Mouse (Mus musculus): ENCODE results near the gene Gm525.
A peak's percentile ranks its signal among the peaks of the same experiment; 100 is the strongest.
"Not testable (repeated sequence)": the region's sequence is repeated elsewhere in the genome, so short reads cannot be mapped to it uniquely, and the experiment has no call there.

Gm525 gene

DNA sequence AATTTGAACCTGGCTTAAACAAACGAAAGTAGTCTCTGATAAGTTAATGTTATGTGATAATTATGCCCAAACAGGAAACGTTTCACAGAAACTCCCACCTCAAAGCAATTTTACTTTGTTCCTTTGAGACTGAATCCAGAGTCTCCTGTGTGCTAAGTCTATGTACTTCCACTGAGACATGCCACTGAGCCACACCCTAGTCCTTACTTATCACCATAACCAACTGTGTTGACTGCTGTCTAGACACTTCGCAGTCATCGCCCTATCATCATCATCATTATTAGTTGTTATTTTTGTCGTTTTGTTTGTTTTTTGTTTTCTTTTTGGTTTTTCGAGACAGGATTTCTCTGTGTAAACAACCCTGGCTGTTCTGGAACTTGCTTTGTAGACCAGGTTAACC lies 9.3 kb upstream of the Gm525 start:
- DNase-seq: peak in 1 of 2 experiments; percentile 4

DNA sequence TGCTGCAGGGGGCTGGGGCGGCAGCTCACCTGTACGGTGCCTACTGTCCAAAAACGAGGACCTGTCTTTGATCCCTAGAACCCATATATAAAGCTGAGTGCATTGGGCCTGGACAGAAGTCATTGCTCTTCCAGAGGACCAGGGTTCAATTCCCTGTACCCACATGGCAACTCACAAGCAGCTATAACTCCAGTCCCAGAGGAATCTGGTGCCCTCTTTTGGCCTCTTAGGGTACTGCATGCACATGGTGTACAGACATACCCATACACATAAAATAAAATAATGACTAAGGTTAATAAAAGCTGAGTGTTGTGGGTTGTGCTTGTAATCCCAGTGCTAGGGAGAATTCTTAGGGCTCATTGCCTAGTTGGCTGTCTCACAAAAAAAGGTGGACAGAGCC lies 8.3 kb upstream of the Gm525 start:
- peak; percentile 18 to 29 for DNase-seq

DNA sequence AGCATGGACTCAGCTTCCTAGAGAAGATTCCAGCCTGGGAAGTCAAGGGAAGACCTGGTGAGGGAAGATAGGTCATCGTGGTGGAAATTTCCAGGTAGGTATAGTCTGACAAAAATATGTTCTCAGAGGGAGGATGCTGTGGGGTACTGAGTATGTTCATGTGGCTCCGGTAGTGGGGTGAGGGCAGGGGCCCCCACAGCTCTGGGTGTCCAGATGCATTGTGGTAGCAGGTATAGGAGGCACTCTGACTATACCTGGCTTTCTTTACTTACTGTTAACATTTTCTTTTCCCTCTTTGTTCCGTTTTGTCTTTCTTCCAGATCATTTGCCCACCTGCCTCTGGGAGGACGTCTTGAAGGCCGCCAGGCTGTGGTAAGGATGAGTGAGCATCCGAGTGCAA lies 7.5 kb upstream of the Gm525 start:
- DNase-seq: peak in 1 of 2 experiments; percentile 14

DNA sequence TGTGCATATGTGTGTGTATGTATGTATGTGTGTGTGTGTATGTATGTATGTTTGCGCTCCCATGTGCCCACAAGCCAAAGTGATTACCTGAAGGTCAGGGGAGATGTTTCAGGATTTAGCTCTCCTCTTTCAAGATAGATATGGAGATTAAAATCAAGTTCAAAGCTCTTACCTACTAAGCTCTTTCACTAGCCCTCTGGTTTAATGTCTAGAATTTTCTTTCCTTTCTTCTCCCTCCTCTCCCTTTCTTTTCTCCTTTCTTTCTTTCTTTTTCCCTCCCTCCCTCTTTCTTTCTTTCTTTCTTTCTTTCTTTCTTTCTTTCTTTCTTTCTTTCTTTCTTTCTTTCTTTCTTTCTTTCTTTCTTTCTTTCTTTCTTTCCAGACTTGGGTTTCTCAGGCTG lies 6.9 kb upstream of the Gm525 start, which contains the start of gene Dgke:
Gene Dgke (minus strand): TSS at position 101 of the 400 bp plus-strand sequence.
- peak in 1 of 2 experiments; percentile 12 for DNase-seq

DNA sequence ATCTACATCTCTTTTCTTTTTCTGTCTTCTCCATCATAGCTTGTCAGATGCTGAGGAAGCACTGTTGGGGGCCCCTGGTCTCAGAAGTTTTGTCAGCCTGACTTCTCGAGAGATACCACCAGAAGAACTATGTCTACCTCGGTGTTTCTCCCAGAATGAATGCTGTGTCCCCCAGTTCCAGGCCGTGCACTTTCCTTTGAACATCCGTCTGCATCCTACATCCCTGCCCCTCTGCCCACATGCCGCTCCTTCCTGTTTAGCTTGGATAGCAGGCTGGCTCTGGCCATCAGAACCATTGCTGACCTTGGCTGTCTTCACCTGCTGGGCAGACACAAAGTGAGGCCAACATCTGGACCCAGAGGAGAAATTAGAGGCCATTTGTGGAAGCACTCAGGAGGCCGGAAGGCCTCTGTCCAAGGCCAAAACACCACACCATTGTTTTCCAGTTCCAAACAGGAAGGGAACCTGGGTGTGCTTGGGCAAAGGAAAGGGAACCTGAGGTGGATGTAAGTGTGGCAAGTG lies 6.3 kb upstream of the Gm525 start:
- DNase-seq: peak in 1 of 2 experiments; percentile 45

DNA sequence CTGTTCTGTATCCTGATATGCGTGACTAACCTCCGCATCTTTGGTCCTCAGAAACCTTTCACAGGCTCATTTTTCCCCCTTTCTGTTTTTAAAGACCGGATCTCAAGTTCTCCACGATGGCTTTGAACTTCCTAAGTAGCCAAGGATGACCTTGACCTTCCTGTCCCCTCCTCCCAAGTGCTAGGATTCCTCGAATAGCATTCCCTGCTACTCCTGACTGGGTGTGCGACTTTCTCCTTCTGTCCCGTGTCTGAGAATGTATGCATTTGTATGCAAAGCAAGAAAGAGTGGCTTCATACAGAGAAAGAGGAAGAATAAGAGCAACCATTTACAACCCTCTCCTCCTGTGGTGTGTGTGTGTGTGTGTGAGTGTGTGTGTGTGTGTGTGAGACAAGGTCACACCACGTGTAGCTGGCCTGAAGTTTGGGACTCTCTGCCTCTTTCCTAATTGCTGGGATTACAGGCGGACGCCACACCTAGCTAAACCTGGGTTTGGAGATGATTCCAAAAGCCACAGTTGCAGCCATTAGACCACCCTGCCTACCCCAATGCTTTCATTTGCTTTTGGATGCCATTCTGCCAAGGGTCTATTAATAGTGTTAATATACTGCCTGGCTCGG lies 5.7 kb upstream of the Gm525 start:
- peak in 1 of 2 experiments; percentile 20 for DNase-seq

DNA sequence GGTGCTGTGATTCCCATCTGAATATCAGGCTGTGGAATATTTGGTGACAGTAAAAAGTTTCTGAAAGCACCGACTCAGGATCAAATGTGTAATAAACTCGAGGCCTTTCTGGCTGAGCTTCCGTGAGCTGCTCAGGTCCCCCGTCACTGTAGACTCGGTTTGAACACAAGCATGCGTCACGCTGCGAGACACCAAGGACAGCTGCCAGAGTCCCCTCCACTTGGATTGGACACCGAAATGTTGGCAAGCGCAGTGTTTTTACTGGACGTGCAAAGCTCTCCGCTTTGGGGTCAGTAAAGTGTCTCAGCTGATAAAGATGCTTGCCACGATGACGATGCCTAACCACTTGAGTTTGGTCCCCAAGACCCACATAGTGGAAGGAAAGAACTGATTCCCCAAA lies 5.0 kb upstream of the Gm525 start:
- DNase-seq: peak; percentile 45 to 67

DNA sequence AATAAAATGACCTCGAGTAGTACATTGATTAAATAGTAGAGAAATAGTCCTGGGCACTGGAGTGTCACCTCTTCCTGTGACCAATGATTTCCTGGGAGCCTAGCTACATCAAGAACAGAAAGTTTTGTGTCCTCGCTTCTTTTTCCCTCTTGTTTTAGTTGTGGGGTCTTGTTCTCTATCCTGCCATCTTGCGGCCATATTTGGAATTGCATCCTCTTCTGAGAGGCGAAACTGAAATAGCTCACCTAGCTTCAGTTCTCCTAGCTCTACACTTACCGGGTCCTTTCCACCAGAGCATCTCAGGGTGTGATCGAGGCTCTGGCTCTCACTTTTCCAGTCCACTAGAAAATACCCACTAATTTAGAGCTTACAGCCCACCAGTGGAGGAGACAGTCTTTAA lies 4.3 kb upstream of the Gm525 start:
- DNase-seq: peak; percentile 53 to 83

DNA sequence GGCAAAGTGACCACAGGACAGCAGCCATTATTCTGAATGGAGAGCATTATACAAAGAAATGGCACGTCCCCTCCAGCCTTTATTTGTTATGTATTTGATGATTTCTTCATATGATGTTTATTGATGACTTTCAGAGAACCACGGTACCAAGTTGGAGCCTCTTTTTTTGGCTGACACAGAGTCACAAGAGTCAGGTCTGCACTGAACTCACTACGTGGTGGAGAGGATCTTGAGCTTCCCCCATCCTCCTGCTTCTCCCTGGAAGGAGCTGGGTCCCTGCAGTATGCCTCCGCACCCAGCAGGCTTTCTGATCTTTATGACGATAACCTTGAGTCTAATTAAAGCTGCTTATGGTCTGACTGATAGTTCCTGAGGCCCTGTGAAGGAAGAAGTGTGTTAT lies 2.1 kb upstream of the Gm525 start:
- DNase-seq: peak in 1 of 2 experiments; percentile 13

DNA sequence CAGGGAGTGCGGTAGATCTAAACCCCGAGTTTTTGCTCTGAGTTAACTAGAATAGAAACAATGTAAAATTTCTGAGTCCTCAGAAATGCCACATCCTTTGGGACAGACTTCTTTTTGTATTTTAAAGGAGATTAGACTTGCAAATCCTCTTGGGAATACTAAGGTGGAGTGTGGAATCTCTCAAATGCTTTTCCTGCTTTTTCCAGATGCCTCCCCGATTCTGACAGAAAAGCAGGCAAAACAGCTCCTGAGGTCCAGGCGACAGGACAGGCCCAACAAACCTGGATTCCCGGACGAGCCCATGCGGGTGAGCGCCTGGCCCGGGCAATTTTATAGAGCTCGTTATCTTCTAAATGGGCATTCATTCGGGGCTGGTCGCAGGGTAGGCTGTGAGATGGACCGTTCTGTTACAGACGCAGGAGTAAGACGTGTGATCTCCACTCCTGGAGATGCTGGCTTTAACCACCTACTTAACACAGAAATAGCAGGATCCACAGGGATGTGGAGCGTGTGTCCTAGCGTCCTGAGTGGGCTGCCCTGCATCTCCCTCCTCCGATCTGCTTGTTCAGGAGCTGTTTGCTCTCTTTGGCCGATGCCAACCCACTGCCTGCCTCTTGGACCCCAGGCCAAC lies 1.3 kb downstream of the Gm525 start:
- DNase-seq: no peak

DNA sequence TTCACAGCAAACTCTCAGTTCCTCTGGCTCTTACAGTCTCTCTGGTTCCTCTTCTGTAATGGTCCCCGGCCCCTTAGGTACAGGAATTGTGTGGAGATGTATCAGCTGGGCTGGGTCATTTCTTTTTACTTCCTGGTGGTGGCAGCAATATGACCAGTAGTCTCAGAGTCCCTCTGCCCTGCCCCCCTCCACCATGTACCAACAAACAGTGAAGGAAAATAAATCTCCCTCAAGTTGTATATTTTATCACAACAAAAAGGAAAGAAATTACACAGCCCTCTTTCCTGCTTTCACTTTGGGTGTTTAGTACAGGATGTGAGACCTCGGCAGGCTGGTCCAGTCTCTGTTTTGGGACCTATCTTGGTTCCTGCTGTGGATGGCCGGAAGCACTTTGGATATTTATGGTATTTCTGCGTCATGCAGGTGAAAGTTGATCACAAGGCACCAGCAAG lies 2.8 kb downstream of the Gm525 start:
- DNase-seq: peak; percentile 48 to 65

DNA sequence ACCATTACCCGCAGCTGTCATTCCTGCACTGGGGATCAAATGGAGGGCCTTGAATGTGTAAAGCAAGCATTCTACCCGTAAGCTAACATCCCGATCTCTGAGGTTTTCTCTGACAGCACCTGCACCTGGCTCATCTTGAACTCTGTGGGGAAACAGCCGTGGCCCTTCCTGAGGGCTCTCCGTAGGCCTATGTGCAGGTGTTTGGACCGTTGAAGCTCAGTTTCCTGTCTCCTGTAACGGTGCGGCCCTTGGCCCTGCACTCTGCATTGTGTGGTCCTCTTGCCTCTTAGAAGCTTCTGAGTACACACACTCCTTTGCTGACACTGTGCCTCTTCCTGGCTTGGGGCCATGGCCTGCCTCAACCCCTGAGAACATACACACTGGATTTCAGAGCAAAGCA lies 4.0 kb downstream of the Gm525 start:
- DNase-seq: no peak

DNA sequence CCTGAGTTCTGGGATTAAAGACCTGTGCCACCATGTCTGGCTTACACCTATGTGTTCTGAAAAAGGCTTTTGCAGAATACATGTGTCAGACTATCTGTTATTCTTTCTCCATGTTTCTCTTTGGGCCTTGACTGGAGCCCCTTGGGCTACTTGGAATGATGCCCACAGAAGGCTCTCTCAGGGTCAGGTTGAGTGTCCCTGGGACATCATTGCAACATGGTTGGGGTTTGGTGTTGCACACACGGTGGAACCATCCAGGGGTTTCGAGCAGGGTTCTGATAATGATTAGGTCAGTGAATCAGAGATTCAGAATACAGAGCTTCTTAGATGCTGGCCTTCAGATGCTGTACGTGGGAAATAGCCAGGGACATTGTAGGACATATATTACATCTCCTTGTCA lies 4.7 kb downstream of the Gm525 start:
- DNase-seq: no peak

DNA sequence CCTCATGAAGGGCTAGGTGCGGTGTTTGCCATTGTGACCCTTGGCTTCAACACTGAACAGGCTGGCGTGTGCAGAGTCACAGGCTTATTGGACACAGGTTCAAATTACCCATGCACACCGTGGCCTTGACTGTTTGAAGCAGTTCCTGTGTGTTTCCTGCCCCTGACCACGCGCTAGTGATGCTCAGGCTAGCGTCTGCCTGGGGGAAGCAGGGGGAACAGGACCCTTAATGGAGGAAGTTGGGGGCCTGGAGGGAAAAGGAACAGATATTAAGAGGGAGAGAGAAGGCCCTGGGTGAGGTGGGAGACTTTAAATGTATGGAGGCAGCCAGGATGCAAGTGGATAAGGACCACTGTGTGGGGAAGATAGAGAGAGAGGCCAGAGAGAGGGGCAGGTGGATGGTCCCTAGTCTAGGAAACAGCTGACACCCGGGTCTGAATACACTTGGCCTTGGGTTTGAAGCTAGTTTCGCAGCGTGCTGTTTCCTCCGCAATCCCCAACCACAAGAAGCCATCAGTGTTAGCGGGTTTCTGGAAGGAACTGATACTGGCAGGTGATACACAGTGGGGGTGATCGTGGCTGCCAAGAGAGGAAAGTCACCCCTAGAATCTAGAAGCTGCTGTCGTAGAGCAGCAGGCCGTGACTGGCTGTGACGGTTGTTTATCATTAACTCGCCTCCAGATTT lies 5.5 kb downstream of the Gm525 start:
- DNase-seq: no peak

DNA sequence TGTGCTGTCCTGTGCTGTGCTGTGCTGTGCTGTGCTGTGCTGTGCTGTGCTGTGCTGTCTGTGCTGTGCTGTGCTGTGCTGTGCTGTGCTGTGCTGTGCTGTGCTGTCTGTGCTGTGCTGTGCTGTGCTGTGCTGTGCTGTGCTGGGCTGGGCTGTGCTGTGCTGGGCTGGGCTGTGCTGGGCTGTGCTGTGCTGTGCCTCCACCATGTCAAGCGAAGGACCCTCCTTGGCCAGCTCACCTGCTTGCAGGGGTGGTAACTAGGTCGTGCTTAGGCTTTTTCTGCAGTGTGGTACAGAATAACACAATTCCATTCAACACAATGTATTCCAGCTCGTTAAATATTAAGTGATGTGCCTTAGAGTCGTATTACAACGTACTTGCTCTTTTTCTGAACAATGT lies 8.3 kb downstream of the Gm525 start:
- DNase-seq: not testable (repeated sequence)

DNA sequence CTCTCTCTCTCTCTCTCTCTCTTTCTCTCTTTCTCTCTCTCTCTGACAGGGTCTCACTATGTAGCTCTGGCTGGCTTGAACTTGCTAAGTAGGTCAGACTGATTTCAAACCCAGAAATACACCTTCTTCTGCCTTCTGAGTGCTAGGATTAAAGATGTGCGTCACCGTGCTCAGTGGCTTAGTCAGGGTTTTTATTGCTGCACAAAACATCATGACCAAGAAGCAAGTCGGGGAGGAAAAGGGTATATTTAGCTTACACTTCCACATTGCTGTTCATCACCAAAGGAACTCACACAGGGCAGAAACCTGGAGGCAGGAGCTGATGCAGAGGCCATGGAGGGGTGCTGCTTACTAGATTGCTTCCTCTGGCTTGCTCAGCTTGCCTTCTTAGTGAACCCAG lies 9.1 kb downstream of the Gm525 start:
- DNase-seq: not testable (repeated sequence)

DNA sequence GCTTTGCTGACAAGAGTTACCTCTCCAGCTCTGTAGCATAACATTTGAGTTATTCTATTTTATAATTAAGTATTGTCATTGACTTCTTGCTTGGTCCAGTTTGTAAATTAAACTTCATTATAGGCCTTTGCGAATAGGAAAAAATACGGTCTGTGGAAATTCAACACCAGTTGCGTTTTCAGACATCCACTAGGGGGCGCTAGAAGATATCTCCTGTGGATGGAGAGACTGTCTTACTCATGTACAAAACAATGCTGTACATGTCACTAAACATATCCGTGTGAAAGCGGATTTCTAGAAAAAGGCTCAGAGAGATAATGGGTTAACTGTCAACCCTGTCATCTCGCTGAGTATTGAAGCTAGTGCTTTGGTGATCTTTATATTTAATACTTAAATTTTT lies 11.0 kb downstream of the Gm525 start:
- DNase-seq: peak in 1 of 2 experiments; percentile 62

DNA sequence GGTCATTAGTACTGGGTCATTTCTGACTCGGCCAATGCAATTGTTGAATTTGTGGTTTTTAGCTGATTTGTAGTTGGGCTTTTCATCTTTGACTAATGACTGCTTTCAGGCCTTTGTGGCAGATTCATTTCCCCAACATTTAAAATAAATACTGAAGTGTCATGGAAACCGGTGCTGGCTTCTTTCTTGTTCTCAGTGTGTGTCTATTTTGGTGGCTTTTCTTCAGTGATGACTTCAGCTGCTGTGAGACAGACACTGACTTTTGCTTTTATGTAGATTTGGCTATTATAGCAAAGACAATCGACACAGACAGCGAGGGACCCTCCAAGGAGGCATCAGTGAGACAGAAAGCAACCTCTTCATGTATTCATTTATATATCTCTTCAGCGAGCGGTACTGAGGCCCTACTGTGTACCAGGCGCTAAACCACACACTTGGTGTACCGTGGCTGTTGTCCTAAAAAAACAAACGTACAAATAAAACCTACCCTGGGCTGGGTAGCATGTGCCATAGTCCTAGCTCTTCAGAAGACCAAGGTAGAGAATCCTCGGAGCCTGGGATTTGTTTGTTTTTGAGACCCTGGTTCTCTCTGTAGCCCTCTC lies 12.7 kb downstream of the Gm525 start:
- no peak for DNase-seq

DNA sequence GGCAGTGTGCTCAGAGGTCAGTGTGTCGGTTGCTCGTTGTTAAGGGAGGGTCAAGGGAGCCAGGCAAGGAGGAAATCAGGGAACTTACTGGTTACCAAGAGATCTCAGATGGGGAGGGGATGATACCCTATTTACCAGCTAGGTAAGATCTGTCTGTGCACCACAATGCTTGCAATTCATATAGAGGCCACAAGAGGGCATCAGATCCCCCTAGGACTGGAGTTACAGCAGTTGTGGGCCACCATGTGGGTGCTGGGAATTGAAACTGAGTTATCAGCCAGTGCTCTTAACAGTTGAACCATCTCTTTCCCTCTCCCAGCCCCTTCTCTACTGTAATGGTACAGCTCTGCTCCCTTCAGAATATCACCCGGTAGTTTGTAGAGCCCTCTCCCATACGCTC lies 15.1 kb downstream of the Gm525 start:
- no peak for DNase-seq

DNA sequence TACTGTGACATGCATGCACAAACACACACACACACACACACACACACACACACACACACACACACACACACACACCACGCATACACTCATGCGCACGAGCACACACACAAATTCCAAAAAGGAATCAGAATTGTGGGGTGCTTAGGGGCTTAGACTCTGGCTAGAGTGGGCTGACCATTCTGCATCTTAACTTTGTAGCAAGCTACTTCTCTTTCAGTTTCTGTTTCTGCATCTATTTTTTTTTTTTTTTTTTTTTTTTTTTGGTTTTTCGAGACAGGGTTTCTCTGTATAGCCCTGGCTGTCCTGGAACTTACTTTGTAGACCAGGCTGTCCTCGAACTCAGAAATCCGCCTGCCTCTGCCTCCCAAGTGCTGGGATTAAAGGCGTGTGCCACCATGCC lies 16.7 kb downstream of the Gm525 start:
- not testable (repeated sequence) for DNase-seq

DNA sequence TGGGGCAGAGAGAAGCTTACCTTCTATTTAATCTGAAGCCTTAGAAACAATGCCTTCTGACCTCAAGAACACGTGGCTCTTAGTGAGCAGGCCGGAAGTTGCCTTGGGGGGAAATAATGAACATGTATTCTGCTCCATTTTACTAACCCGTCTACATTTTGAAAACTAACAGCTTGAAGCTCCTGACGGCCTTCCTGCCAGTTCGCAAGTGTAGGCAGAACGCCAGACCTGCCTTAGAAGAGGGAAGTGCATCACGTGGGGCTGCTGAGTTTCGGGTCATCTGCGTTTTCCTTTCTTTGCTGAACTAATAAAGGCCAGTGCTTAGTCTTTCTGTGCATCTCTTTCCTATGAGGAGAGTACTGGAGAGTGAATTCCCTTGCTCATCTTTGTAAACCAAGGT lies 19.1 kb downstream of the Gm525 start:
- peak; percentile 70 to 74 for DNase-seq

DNA sequence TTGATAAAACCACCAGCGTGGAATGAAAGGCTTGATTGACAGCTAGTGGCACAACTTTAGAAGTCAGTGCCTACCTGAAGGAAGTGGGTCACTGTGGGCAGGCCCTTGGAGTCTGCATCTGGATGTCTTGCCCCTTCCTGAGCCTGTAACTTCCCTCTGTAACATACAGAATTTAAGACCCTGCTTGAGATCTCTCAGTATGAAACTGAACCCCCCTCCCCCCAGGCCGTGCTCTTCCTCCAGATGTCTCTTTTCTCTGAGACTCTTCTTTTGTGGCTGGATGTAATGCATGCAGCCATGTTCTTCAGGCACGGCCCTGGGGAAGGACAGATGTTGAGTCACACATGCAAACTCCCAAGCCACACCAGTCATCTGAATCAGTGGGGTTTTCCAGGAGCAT lies 21.7 kb downstream of the Gm525 start:
- no peak for DNase-seq

DNA sequence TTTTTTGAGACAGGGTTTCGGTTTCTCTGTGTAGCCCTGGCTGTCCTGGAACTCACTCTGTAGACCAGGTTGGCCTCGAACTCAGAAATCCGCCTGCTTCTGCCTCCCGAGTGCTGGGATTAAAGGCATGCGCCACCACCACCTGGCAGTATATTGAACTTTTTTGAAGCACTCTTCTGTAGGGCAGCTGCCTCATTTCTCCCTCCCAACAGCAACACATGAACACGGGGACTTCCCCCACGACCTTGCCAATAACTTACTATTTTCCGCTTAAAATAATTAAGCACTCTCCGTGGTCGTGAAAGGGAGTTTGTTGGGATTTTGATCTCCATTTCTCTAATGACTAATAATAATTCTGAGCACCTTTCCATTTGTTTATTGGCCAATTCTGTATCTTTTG lies 23.7 kb downstream of the Gm525 start:
- DNase-seq: not testable (repeated sequence)

Data from kidney, postnatal 25 days (tissue).